Mouse (Mus musculus): ENCODE measurements around the gene Manba. TPM values are rescaled to one million over a fixed set of nuclear protein-coding genes. Genes with fewer than 3 reads are reported as not detected.

Manba gene
- 1.7 TPM in 1 of 2 replicates, not detected in the other for polyA plus RNA-seq (2012; ENCODE audit: insufficient read depth, low replicate concordance)

DNA sequence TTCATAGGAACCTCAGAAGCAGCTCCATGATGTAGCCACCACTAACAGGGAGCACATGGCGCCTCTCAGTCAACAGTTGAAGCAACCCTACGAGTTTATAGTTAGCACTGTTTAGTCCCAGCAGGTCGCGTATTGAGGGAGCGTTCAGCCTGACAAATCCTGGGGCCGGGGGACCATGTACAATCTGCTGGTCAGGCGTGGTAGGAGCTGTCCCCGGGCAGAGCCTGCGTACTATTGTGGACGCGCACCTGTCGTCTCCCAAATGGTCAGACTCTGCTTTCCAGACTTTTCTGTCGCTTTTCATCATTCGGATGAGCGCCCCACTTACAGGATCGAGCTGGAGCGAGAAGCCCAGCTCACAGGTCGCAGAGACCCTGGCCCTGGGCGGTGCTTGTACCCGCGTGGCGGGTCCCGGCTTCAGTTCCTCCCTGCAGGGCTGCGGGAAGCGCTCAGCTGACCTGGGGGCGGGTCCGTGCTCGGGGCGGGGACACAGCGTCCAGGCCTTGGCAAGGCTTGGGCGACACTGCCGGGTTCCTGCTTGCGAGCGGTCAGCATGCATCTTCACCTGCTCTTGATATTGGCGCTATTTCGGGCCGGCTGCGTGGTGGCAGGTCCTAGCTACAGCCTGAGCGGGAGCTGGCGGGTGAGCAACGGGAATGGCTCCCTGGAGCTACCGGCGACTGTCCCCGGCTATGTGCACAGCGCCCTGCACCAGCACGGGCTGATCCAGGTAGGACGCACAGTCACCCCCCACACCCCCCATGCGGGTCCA lies at the start of gene Manba:
Gene Manba (plus strand): TSS at position 484 of the 772 bp plus-strand sequence.
- Histone ChIP-seq H3K4me3 (replicated peaks) (peak within 1 kb of the TSS; percentile 100), H3K36me3 (replicated peaks; ENCODE audit: low read length) (peaks cover 8% of the 10 kb centered on the region), H3K9me3 (peaks cover 2% of the 10 kb centered on the region; the same call in 1 of the 2 replicates), H3K27me3 (replicated peaks) (peaks cover 7% of the 10 kb centered on the region), H3K4me1 (peaks cover 13% of the 10 kb centered on the region)
- no peak for TF ChIP-seq GATA1 (IDR thresholded peaks at IDR 0.05; ENCODE audit: borderline replicate concordance, low read length)
- TF ChIP-seq FLI1 (IDR thresholded peaks at IDR 0.05; ENCODE audit: low read length), result no peak

DNA sequence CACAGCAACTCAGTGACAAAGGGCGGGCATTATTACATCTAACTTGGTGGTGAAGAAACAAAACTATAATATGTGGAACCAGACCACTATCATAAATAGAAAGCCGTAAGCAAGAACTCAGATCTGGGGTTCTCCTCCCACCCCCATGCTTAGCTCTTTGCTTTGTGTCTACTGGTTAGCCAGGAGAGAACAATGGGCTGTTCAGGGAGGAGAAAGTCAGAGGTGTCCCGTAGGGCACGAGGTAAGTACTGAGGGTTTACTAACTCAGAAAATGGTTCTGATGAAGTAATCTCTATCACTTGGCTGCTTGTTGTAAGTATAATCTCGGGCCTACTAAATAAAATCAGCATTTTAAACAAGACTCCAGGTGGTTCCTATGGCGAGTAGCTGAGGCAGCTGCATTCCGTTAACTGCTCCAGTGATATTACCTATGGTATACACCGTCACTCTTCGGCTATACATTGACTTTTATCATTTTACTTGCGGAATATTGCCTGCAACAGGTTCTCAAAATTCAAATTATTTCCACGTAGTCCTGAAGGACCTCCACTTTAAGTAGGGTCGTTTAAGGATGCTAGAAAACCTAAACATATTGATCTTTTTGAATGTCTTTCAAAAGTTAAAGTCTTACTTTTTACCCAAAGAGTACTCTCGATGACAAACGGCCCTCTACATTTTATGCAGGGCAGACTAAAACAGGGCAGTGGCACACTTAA lies 48.4 kb upstream of the Manba start:
- Histone ChIP-seq H3K4me3 (replicated peaks) (peak overlapping the region; percentile 98), H3K9me3 (no peaks in the 10 kb centered on the region), H3K4me1 (peaks cover 23% of the 10 kb centered on the region), H3K36me3 (replicated peaks; ENCODE audit: low read length) (peaks cover 31% of the 10 kb centered on the region), H3K27me3 (replicated peaks) (no peaks in the 10 kb centered on the region)
- TF ChIP-seq GATA1 (IDR thresholded peaks at IDR 0.05; ENCODE audit: borderline replicate concordance, low read length), result no peak
- no peak for TF ChIP-seq FLI1 (IDR thresholded peaks at IDR 0.05; ENCODE audit: low read length)

DNA sequence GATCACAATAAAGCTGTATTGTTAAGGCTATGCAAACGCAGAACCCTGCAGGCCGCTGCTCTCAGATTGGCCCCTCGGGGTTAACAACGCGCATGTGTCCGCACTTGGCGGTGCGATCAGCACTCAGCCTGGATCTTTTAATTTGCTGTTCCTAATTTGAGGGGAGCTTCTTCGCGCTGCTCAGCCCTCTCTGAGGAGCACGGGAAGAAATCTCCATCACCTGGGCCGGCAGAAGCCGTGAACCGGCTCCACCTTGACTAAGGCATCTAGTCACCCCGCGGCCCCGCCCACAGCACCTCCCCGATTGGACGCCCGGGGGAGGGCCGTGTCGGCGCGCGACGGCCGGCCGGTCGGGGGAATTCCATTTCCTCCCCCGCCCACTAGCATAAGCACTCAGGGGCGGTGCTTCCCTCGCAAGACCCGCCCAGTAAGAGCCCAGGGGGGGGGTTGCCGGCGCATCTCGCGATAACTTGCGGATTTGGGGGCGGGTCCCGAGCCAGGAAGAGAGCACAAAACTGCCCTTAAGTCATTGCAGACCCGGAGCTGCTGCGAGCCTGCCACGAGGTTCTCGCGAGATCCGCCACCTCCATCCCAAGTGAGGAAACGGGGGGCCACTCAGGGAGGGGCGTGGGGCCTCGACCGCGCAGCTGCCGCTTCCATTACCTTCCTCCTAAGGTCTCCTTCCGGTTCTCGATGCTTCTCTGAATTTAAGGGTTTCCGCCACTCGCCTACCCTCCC lies 47.5 kb upstream of the Manba start, which contains the start of gene Ube2d3:
Gene Ube2d3 (plus strand): TSS at position 392 of the 738 bp plus-strand sequence.
- Histone ChIP-seq H3K4me1 (peaks cover 21% of the 10 kb centered on the region), H3K4me3 (replicated peaks) (peak within 1 kb of the TSS; percentile 98), H3K36me3 (replicated peaks; ENCODE audit: low read length) (peaks cover 37% of the 10 kb centered on the region), H3K27me3 (replicated peaks) (no peaks in the 10 kb centered on the region), H3K9me3 (no peaks in the 10 kb centered on the region)
- TF ChIP-seq GATA1 (IDR thresholded peaks at IDR 0.05; ENCODE audit: borderline replicate concordance, low read length) (no peak), FLI1 (IDR thresholded peaks at IDR 0.05; ENCODE audit: low read length) (0 out of 2 replicates have a peak, but pooled peaks have one; percentile 20)

DNA sequence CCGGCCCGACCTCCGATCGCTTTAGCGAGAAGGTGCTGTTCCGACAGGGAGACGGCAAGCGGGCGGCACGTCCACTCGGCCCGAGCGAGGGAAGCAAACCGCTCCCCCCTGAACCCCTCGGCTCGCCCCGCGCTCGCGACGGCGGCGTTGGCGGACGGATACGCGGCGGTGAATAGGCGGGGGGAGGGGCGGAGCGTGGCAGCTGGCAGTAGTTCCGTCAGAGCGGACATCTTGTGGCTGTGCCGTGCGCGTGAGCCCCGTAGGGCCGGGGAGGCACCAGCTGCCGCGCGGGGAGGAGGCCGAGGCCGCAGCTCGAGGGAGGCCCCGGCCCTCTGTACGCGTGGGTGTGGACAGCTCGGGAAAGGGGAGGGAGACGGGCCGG lies 46.9 kb upstream of the Manba start:
- Histone ChIP-seq H3K9me3 (no peaks in the 10 kb centered on the region), H3K27me3 (replicated peaks) (no peaks in the 10 kb centered on the region), H3K36me3 (replicated peaks; ENCODE audit: low read length) (peaks cover 39% of the 10 kb centered on the region), H3K4me1 (peaks cover 22% of the 10 kb centered on the region), H3K4me3 (replicated peaks) (peak overlapping the region; percentile 98)
- TF ChIP-seq FLI1 (IDR thresholded peaks at IDR 0.05; ENCODE audit: low read length) (no peak), GATA1 (IDR thresholded peaks at IDR 0.05; ENCODE audit: borderline replicate concordance, low read length) (no peak)

DNA sequence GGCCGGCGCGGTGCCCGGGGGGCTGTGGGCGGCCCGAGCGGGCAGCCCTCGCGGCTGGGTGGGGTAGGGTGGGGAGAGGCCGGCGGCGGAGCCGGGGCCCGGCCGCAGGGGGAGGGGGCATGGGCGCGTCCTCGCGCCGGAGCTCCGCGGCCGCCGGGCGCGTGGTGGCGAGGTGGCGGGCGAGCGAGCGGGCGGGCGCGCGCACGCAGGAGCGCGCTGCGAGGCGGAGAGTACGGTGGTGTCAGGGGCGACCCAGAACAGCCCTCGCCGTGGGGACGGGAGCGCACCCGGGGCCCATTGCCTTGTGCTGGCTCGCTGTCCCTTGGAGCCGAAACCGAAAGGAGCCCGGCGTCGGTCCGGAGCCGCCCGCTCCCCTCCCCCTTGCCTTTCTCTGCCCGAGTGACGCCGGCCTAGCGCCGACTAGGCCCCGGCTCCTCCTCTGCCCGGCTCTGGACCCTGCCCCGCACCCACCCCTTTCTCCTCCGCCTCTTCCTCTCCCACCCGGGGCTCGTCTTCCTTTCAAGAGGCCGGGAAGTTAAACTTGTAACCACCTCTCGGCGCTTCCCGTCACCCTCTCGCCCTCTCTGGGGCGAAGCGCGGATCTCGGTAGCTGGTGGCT lies 46.4 kb upstream of the Manba start:
- H3K27me3 ChIP-seq (replicated peaks), result no peaks in the 10 kb centered on the region
- H3K9me3 ChIP-seq, result no peaks in the 10 kb centered on the region
- H3K36me3 ChIP-seq (replicated peaks; ENCODE audit: low read length), result peaks cover 44% of the 10 kb centered on the region
- no peak for TF ChIP-seq GATA1 (IDR thresholded peaks at IDR 0.05; ENCODE audit: borderline replicate concordance, low read length)
- no peak for TF ChIP-seq FLI1 (IDR thresholded peaks at IDR 0.05; ENCODE audit: low read length)
- peak overlapping the region; percentile 98 for H3K4me3 ChIP-seq (replicated peaks)
- H3K4me1 ChIP-seq, result peaks cover 27% of the 10 kb centered on the region

DNA sequence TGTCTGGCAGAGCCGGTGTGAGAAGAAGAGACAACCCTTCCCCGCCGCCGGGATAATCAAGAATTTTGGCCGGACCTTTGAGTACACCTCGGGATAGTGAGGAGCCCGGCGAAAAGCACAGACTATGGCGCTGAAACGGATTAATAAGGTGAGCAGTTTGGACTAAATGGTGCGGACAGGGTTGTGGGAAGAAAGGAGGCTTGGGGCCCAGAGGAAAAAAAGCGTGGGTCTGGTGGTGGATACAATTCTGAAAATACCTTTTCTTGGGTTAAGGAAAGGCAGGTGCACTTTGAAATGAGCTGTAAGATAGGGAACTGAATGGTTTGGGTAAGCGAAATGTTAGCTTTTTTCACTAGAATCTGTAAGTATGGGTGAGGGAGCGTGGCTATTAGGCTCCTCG lies 45.8 kb upstream of the Manba start:
- peaks cover 32% of the 10 kb centered on the region for H3K4me1 ChIP-seq
- no peaks in the 10 kb centered on the region for H3K9me3 ChIP-seq
- peak overlapping the region; percentile 98 for H3K4me3 ChIP-seq (replicated peaks)
- H3K27me3 ChIP-seq (replicated peaks), result no peaks in the 10 kb centered on the region
- TF ChIP-seq FLI1 (IDR thresholded peaks at IDR 0.05; ENCODE audit: low read length), result no peak
- TF ChIP-seq GATA1 (IDR thresholded peaks at IDR 0.05; ENCODE audit: borderline replicate concordance, low read length), result no peak
- H3K36me3 ChIP-seq (replicated peaks; ENCODE audit: low read length), result peaks cover 47% of the 10 kb centered on the region

DNA sequence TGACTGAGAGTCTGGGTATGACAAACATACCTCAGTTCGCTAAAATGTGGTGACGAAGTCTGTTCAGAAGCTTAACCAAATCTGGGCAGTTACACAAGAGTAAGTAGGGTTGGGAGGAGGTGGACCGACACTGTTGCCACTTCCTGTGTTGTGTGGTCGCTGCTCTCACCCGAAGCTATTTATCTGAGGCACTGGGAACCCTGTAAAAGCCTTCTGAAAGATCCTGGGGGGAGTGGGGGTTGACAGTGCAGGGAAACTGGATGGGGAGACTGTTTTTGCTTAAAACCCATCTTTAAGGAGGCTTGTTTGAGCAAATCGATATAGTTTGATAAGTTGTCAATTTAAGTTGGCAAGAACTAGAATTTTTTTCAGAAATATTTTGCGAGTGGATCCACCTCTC lies 45.2 kb upstream of the Manba start:
- peak overlapping the region; percentile 98 for H3K4me3 ChIP-seq (replicated peaks)
- peaks cover 48% of the 10 kb centered on the region for H3K36me3 ChIP-seq (replicated peaks; ENCODE audit: low read length)
- H3K4me1 ChIP-seq, result peaks cover 36% of the 10 kb centered on the region
- H3K9me3 ChIP-seq, result no peaks in the 10 kb centered on the region
- no peak for TF ChIP-seq FLI1 (IDR thresholded peaks at IDR 0.05; ENCODE audit: low read length)
- TF ChIP-seq GATA1 (IDR thresholded peaks at IDR 0.05; ENCODE audit: borderline replicate concordance, low read length), result no peak
- no peaks in the 10 kb centered on the region for H3K27me3 ChIP-seq (replicated peaks)

DNA sequence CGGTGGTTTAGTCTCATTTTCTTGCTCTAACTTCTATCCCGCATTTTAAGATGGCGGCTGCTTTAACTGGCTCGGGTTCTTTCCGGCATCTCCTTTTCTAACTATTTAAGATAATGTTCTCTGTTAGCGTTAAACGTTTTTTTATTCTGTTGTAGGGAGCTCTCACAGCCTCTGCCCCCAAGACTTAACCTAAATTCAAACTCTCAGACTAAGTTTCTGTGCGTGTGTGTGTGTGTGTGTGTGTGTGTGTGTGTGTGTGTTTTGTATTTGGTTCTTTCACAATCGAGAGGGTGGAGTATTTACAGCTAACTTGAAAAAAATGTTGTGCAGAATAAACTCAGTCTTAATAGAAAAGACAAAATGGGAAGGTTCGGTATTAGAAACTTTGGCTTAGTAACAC lies 44.8 kb upstream of the Manba start:
- Histone ChIP-seq H3K4me1 (peaks cover 36% of the 10 kb centered on the region), H3K4me3 (replicated peaks) (peak overlapping the region; percentile 98), H3K9me3 (no peaks in the 10 kb centered on the region), H3K36me3 (replicated peaks; ENCODE audit: low read length) (peaks cover 44% of the 10 kb centered on the region), H3K27me3 (replicated peaks) (no peaks in the 10 kb centered on the region)
- TF ChIP-seq FLI1 (IDR thresholded peaks at IDR 0.05; ENCODE audit: low read length) (no peak), GATA1 (IDR thresholded peaks at IDR 0.05; ENCODE audit: borderline replicate concordance, low read length) (no peak)

DNA sequence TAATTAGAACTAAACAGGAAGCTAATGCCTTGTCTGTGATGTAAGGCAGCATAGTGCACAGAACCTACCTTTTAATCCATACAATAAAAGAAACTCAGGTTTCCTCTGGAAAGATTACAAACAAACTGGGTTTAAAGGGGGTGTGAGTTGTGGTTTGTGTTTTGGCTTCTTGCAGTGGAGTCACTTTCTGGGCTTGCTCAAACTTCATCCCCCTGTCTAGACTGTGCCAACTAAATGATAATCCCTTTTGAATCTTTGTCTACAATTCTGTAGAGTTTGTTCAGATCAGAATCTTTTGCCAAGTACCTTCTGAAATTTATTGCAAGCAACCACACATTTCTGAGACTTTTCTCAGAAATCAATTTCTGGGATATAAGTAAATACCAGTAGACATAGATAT lies 40.5 kb upstream of the Manba start:
- Histone ChIP-seq H3K27me3 (replicated peaks) (no peaks in the 10 kb centered on the region), H3K4me1 (peaks cover 28% of the 10 kb centered on the region; the same call in 1 of the 2 replicates), H3K9me3 (no peaks in the 10 kb centered on the region), H3K36me3 (replicated peaks; ENCODE audit: low read length) (peaks cover 74% of the 10 kb centered on the region), H3K4me3 (replicated peaks) (no peak overlapping the region)
- no peak for TF ChIP-seq FLI1 (IDR thresholded peaks at IDR 0.05; ENCODE audit: low read length)
- no peak for TF ChIP-seq GATA1 (IDR thresholded peaks at IDR 0.05; ENCODE audit: borderline replicate concordance, low read length)

All from megakaryocyte, embryonic 14.5 days (primary cell).